Mouse (Mus musculus) liver, embryonic 14.5 days (tissue): ENCODE data around the gene Rom1.

Experiments
- CTCF ChIP-seq: IDR thresholded peaks from 2 replicates; pipeline ENCODE4 v1.5.1; 2016; ENCODE audit warnings: antibody characterized with exemption, low read depth, control low read depth
- EP300 ChIP-seq: IDR thresholded peaks from 2 replicates; pipeline ENCODE4 v1.6.1; 2016; ENCODE audit warnings: antibody characterized with exemption, low read depth

DNA sequence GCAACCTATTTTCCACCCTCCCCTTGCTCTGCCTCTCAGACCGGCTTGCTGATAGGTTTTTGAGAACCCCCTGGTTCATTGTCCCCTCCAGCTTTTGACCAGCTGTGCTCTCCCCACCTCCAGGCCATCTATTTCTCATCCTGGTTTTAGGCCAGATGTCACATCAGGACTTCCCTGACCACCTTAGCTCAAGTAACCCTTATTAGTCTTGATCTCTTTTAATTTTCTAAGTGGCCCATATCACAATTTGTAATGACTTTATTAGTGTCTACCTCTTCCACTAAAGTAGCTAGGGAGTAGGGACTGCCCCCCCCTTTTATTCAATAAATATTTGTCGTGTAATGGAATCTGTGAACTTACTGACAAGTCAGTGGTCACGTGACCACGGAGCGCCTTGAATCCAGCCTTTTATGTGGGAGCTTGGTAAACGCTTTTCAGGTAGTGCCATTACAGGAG, 8.3 kb downstream of the Rom1 start:
- no peak for TF ChIP-seq CTCF
- no peak for TF ChIP-seq EP300
